Mouse (Mus musculus) brain, embryonic 14.5 days (tissue): ENCODE measurements at regions not wholly inside any gene's neighbourhood (a gene's known extent, or its start where the extent isn't known, plus 50 kb on each side); places are given as distances from the start of the nearest gene placed in this dataset.

ENCODE experiments used
- CTCF ChIP-seq: fragments of 200-500 bp; IDR thresholded peaks from 2 replicates; pipeline ENCODE4 v1.5.1; 2012; ENCODE audit warnings: inconsistent platforms, mild to moderate bottlenecking, moderate library complexity, borderline replicate concordance; ENCODE audit not compliant: insufficient read depth, insufficient read length; ENCODE audit errors: extremely low read depth
- POLR2A ChIP-seq: fragments of 200-500 bp; IDR thresholded peaks from 2 replicates; pipeline ENCODE4 v1.6.1; 2012; ENCODE audit warnings: mild to moderate bottlenecking, inconsistent platforms, borderline replicate concordance; ENCODE audit not compliant: poor library complexity, insufficient read depth, insufficient read length, severe bottlenecking; ENCODE audit errors: extremely low read depth

GRCm38 (mm10) chr4:4315651-4316411 is 238.5 kb upstream of the Sdr16c6 start:
- TF ChIP-seq POLR2A (no peak), CTCF (no peak)
